Mouse (Mus musculus) frontal cortex, adult 2 months (tissue): ENCODE results near the gene Bbip1. TPM values are rescaled to one million over a fixed set of nuclear protein-coding genes. Genes with fewer than 3 reads are reported as not detected.
"Not testable (repeated sequence)": the region's sequence is repeated elsewhere in the genome, so short reads cannot be mapped to it uniquely, and the experiment has no call there.

Source experiments
- DNase-seq, 2 experiments: peaks; one replicate each; pipeline ENCODE4 v3.0.0; 2022; ENCODE audit warnings: low spot score in 1 of 2; ENCODE audit errors: extremely low spot score in 1 of 2
- polyA plus RNA-seq: library from polyadenylated mRNA; depleted of rRNA; stranded (reverse); fragments of >200 nt; gene quantifications from 2 replicates; pipeline ENCODE4 v1.2.3, GENCODE M21; 2012; rRNA removed

Gene Bbip1
- polyA plus RNA-seq: 82.4 and 87.0 TPM in 2 replicates

- peak; percentile 98 for DNase-seq
These were observed at the start of gene Bbip1, which contains the start of gene Shoc2 for GRCm38 (mm10) chr19:53943802-53944785. Bbip1 (minus strand) TSS chr19:53944627. Shoc2 (plus strand) TSS chr19:53944306.

DNA sequence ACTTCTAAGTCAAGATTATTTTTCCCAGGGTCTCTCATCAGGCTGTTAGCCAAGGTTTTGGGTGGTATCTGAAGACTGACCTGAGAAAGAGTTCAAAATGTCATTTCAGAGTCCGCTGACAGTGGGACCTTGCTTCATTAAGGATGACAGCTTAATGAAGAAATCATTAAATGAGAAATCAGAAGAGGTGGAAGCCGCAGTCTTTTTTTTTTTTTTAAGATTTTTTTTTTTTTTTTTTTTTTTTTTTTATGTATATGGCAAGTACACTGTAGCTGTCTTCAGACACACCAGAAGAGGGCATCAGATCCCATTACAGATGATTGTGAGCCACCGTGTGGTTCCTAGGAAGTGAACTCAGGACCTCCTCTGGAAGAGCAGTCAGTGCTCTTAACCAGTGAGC, 49.4 kb upstream of the Bbip1 start:
- DNase-seq: no peak

GRCm38 (mm10) chr19:53990538-53990937, 46.1 kb upstream of the Bbip1 start:
- DNase-seq: peak in 1 of 2 experiments; percentile 35

DNA sequence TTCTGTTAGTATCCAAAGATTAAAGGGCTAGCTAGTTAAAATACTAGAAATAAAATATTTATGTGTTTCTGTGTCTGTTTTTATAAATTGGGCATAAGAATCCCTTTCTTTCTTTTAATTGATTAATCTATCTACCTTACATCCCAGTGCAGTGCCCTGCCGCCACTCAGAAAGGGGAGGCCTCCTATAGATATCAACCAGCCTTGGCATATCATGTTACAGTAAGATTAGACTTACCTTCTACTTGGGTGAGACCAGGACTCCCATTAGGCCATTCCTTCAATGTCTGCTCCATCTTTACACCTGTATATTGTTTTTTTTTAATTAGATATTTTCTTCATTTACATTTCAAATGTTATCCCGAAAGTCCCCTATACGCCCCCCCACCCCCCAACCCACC, 40.2 kb upstream of the Bbip1 start:
- no peak for DNase-seq

- no peak for DNase-seq
These were observed 38.9 kb upstream of the Bbip1 start for GRCm38 (mm10) chr19:53983336-53983735.

- DNase-seq: no peak
These were observed 37.6 kb upstream of the Bbip1 start for GRCm38 (mm10) chr19:53982041-53982440.

GRCm38 (mm10) chr19:53973656-53974055, 29.2 kb upstream of the Bbip1 start:
- DNase-seq: no peak

- no peak for DNase-seq
These were observed 27.5 kb upstream of the Bbip1 start for GRCm38 (mm10) chr19:53971938-53972337.

GRCm38 (mm10) chr19:53969226-53969625, 24.8 kb upstream of the Bbip1 start:
- DNase-seq: no peak

DNA sequence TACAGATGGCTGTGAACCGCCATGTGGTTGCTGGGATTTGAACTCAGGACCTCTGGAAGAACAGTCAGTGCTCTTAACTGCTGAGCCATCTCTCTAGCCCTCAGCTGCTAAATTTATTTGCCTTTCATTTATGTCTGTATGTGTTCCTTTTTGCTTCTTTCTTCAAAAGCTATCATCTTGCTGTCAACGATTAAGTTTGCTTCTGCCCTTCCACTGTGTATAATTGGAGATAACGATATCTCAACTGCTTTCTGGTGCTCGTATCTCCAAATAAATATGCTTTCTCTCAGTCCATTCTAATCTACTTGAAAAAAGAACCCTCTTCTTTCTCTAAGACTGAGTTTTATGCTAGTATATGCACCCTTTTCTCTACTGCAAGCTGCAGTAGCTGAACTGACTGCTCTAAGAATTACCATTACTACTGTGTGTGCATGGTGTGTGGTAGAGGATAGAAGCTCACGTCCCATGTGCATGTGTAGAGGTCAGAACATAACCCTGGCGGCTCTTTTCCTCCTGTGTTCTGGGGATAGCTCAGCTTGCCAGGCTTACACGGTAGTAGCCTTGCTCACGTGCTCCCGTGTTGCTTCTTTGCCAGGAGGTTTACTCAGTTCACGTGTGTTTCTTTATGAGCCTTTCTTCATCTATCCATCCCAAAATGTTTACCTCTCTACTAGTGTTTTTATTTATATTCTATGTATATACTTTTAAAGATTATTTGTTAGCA, 20.6 kb upstream of the Bbip1 start:
- DNase-seq: no peak

DNA sequence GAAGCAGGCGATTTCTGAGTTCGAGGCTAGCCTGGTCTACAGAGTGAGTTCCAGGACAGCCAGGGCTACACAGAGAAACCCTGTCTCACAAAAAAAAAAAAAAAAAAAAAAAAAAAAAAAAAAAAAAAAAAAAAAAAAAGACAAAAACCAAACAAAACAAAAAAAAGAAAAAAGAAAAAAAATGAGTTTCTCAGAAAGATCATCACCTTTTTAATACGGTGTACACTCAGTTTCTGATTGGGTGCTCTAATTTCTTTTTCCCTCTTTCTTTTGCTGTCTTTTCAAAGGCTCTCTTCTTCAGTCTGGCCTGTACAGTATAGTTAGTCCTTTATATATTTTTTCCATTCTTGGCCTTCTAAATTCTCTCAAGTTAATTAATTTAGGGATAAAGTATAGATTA, 19.9 kb upstream of the Bbip1 start:
- DNase-seq: not testable (repeated sequence)

GRCm38 (mm10) chr19:53962511-53962910, 18.1 kb upstream of the Bbip1 start:
- no peak for DNase-seq

DNA sequence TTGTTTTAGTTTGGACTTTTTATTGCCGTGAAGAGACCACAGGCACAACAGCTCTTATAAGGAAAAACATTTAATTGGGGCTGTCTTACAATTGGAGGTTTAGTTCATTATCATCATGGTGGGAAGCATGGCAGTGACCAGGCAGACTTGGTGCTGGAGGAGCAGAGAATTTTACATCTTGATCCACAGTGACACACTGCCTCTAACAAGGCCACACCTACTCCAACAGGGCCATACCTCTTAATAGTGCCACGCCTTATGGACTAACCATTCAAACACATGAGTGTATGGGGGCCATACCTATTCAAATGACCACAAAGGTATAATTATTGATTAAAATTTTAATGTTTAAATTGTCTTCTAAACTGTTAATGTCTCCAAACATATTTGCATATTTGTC, 13.1 kb upstream of the Bbip1 start:
- no peak for DNase-seq

GRCm38 (mm10) chr19:53945171-53946042, 980 bp upstream of the Bbip1 start:
- DNase-seq: peak in 1 of 2 experiments; percentile 24

DNA sequence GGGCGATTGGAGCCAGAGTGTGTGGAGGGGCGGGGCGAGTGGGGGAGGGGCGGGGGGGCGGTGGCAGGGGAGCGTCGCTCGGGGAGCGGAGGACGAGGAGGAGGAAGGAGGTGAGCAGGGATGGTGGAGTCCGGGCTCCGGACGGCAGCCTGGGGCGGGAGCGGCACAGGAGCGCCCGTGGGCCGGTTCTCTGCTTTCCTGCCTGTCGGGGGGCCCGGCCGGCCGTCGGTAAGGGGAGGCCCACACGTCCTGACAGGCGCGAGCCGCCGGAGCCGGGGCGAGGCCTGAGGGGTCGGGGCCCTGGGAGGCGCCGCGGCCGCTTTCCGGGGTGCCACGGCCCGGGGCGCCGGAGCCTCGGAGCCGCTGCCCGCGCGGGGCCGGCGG, 351 bp upstream of the Bbip1 start:
- peak in 1 of 2 experiments; percentile 28 for DNase-seq

DNA sequence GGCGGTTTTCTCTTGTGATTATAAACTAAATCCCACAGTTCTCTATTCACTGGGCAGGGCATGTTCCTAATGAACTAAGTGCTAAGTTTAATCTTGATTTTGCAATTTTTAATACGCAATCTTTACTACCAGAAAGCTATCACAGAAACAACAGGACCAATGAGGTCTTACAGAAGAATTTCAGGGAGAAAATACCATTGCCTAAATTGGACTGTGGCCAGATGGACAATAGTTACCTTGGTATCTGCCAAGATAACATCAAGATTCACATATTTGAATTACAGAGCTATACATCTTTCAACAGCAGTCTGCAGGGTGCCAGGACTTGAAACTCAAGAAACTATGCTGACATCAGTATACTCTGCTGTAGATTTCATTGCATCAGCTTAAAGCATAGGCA, 2.1 kb downstream of the Bbip1 start:
- no peak for DNase-seq

DNA sequence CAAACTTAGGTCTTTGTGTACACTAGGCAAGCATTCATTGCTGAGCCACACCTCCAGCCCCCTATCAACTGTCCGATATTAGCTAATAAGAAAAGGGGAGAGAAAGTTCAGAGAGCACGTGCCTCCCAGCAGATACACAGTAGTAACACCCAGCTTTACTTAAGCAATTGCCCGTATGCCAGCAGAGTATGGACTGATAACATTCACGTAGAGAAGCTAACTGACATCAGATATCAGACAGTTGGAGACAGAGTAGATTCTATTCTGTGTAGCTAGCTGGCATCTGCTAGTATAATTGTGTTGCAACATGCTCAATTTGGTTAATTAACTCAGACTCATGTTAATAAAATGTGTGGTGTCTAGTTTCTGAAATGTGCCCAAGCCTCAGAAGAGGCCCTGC, 3.3 kb downstream of the Bbip1 start:
- no peak for DNase-seq

GRCm38 (mm10) chr19:53939467-53939866, 5.0 kb downstream of the Bbip1 start:
- no peak for DNase-seq

DNA sequence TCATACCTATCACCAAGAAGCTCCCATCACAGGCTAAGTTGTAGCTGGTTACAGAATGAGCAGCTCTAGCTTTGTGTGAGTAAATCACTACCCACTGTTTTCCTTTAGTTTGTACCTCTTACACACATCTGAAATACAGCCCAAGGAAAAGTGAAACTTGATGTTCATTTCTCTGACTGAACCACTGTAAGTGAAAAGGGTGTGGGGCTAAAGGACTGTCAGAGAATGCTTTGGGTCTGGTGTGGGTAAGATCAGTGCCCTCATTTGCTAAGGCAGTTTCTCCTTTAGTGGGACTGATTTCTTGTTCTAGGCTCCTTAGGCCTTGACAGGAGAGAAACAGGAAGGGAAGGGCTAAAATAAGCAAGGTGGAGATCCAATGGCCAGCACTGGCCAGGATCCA, 10.4 kb downstream of the Bbip1 start:
- DNase-seq: no peak

GRCm38 (mm10) chr19:53933050-53933449, 11.4 kb downstream of the Bbip1 start:
- DNase-seq: no peak

GRCm38 (mm10) chr19:53929218-53929617, 15.2 kb downstream of the Bbip1 start:
- no peak for DNase-seq
